Mouse (Mus musculus) left cerebral cortex, adult 8-10 months (tissue): ENCODE results near the gene Klhl2. TPM values are rescaled to one million over a fixed set of nuclear protein-coding genes. Genes with fewer than 3 reads are reported as not detected.

Experiments
- DNase-seq, 2 experiments: peaks; one replicate each; pipeline ENCODE4 v3.0.0; 2022; ENCODE audit warnings: low spot score in 2 of 2
- total RNA-seq, 4 experiments: library from RNA; stranded (reverse); gene quantifications; 2 replicates each; pipeline ENCODE4 v1.2.4; 2022

The Klhl2 gene
- total RNA-seq, 4 experiments from 2014 or later: 167 to 176 (median 171) TPM

DNA sequence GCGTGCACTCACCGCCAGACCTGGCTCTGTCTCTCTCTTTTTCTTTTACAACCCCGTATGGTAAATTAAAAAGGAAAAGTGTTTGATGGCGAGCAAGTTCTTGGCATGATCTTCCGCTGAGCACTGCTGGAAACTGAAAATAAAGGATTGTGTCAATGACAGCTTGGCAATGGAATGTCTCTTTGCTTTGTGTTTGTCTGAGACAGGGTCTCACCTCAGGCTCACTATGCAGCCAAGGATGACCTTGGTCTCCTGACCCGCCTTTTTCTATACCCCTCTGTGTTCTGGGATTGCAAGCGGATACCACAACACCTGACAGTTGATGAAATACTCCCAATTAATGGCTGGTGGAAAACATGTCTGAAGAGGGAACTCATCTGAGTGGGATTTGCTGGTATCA lies 80.2 kb downstream of the Klhl2 start:
- no peak for DNase-seq

DNA sequence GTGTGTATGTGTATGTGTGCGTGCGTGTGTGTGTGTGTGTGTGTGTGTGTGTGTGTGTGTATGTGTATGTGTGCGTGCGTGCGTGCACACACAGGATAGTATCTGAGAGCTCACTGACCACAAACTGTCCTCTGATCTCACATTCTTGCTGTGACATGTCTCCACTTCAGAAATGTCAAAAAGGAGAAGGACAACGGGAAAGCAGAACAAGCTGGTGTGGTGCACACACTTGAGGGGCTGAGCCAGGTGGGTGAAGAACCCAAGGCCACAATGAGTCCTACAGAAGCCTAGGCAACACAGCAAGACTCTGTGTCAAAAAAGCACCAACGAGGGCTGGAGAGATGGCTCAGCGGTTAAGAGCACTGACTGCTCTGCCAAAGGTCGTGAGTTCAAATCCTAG lies 81.2 kb downstream of the Klhl2 start:
- DNase-seq: no peak

DNA sequence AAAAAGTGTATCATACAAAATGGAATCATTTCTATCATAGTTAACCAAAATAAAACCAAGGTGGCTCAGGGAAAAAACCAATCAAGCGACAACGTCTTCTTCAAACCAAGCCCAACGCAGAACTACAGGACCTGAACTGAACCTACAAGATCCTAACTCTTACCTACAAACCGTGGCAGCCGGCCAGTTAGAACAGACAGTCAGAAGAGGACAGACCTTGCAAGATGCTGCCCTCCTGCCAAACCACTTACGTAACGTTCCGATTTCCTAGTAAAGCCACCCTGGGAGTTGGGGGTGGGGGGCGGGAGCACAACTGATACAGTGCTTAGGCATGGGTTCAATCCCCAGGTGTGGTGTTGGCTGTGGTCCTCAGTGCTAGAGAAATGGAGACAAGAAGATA lies 82.8 kb downstream of the Klhl2 start:
- no peak for DNase-seq

DNA sequence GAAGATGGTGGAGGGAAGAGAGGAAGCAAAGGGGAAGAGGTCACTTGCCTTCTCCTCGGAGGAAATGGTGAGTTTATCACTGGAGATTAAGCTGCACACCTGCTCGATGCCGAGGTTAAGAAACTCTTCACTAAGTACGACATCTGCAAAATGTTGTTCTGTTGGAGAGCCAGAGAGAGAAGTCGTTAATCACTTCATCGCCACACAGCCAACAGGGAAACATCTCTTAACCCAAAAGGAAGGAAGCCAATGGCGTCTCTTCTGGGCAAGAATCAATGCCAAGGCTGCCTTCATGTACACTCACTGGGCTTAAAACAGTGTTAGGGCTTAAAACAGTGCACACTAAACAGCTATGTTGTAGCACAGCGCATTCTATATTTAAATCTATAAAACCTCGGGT lies 85.7 kb downstream of the Klhl2 start:
- DNase-seq: no peak

DNA sequence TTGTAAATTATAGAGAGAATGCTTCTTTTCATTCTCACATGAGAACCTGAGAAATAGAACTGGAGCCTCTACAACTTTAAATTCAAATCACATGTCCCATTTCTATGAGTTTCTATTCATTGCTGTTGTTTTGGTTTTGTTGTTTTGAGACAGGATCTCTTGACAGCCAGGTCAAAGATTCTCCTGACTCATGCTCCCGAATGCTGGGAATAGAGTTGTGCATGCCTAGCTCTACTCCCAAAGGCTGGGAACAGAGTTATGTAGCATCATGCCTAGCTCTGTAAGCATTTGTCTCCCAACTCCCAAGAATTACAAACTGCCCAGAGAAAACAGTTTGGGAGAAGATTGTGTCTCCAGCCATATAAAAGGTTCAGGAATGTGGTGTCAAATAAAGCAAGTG lies 87.1 kb downstream of the Klhl2 start:
- DNase-seq: no peak

DNA sequence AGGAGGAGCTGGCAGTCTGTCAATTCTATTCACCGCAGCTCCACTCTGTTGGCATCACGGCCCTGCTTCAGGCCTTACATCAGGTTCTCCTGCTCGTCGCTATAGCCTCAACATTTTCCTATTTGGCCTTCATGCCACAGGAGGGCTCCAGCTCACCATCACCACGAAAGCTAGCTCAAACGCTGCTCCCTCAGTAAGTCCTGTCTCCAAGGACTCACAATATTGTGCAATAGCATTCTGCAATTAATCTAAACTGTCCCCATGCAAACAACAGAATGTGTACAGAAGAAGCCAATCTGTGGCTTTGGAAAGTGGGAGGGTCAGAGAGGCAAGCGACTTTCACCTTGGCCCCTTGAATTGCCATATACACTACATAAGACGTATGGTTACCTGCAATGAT lies 88.4 kb downstream of the Klhl2 start:
- no peak for DNase-seq

DNA sequence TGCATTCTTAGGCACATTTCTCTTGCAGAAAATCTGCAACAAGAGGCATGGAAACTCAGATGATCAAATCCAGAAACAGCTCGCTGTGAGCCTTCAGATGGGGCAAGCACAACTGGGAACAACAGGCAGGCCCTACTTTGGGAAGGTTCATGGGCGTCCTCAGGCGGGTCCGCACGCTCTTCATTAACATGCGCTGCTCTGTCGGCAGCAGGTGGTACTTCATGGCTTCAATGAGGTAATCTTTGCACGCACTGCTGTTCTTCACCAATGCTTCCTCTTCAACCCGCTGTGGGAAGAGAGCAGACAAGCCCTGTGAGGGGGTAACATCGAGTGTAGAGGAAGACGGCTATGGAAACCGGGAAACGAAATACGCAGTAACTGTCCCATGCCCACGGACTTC lies 91.9 kb downstream of the Klhl2 start:
- no peak for DNase-seq

DNA sequence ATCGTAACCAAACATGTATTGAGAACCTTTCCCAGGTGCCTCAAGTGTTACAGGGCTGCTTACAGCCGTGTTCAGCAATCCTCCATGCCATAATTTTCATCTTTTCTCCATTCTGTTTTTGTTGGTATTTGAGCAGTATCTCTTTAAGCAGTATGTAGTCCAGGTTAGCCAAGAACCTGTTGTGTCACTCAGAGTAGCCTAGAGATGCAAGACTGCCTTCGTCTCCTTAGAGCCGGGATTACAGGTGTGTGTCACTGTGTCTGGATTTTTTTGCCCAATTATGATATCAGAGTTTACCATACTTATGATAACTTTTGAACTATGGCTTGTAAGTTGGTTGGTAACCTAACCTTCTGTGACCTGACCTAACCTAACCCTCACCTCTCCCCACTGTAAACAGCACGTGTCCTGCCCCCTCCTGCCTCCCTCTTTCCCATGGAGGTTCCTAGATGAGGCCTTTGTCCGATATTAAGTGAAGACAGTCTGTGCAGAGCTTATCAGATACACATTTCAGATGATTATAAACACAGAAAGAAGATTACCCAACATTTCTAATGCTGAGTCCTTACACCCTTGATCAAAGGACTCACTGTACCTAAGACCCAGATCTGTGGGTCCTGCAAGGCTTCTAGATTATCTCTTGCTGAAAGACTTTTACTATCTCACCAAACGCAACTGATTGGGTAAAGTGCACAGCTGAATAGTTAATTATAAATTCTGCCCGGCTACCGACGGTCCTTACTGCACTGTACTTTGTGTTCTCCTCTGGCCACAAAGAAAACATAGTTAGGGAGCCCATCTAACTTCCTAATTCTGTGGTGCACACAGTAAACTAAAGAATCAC lies 103.4 kb downstream of the Klhl2 start:
- DNase-seq: no peak

DNA sequence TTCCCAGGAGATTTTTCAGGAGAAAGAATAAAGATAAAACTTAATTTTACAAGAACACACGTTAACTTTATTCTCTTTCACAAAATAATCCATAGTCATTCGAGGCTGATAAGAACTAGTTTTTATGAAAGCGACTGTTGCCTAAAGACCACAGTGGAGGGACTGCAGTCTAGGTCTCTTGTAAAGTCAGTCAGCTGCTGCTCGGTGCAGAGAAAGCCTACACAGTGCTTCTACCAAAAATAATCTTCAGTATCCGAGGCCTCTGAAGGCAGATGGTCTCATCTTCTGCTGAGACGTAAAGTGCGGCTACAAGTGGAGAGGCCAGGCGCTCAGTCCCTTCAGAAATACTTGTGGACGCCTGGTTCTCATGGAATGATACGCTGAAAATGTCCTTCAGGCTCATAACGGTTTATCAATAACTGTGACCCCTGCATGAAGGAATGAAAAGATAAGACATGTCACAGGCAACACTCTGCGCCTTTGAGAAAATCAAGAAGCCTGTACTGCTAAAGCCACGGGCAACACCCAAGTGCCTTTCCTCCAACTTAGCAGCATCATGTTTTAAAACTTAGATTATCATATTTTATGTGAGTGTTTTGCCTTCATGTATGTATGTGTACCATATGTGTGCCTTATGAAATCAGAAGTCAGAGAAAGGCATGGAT lies 109.1 kb downstream of the Klhl2 start:
- DNase-seq: no peak

DNA sequence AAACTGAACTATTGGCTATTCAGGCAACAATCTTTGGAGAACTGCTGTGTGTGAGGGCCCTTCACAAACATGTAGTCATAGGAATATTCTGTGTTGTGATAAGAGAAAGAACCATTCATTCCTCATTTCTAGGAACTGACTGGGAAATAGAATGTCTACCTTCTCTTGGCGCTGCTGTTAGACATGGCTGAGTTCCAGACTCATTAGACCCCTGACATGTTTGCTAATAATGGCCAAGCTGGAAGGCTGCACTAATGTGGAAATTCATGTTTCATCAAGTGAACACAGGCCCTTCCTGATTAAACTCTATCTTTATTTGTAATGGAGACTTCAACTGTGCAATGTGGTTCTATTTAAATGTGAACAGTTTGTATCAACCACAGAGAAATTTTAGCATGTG lies 110.9 kb downstream of the Klhl2 start:
- no peak for DNase-seq

DNA sequence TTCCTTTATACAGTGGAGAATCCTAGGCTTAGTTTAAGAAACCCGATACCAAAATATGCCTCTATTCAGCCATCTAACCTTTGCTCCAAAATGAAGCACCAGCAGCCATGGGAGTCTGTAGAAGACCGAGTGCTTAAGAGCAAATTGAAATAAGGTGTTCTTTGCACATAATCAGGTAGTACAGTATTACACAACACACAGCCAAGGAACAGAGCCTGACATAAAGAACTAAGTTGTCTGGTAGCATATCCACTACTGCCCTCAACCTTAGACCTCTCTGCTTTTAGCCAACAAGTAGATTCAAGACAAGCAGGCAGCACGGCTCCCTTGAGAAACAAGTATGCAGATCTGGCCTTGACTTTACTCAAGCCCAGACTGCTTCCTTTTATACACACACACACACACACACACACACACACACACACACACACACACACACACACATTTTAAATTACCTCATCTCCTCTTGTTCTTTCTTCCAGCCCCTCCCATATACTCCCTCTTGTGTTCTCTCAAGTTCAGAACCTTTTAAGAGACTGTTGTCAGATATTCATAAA lies 113.0 kb downstream of the Klhl2 start:
- DNase-seq: no peak

DNA sequence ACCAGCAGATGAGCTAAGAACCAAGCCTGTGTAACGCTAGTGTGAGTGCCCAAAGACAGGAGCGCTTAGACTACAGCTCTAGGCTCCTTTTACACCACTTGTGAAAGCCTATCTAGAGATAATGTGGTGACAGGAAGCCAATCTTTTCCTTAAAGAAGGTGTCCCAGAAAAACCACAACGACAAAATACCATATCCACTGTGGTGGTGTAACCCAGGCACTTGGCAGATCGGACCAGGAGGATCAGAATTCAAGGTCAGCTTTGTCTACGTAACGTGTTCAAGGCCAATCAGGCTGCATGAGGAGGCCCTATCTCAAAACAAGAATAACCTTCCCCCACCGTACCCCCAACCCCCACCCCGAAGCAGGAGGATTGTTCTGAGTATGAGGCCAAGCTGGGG lies 114.7 kb downstream of the Klhl2 start:
- no peak for DNase-seq

DNA sequence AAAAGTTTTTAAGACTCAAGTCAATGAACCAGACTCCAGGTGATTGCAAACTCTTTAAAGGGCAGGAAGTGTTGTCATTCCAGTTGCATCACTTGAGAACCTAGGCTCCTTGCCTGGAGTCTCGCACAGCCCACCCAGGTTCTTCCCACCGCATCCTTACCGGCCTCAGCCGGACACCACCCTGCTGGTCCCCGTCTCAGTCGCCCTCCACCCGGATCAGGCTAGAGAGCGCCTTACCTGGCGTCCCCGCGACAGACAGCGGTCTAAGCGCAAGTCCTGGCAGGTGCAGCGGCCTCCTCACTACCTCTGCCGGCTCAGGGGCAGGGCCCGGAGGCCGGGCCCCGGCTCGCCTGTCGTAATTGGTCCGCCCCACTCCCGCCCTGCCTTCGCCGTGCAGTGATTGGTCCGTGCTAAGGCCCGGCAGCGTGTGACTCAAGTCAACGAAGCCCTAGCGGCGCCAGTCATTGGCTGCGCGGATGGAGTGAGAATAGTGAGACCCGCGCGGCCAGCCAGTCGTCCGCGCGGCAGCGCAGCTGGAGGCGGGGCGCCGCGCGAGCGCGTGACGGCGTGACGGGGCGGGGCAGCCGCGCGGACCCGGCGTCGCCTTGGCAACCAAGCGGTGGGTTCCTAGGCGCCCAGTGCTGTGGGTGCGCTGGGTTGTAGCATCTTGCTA lies 116.4 kb downstream of the Klhl2 start, which contains the start of gene Msmo1:
Msmo1 (minus strand) TSS at position 522 of the 673 bp plus-strand sequence.
- peak; percentile 83 to 99 for DNase-seq

DNA sequence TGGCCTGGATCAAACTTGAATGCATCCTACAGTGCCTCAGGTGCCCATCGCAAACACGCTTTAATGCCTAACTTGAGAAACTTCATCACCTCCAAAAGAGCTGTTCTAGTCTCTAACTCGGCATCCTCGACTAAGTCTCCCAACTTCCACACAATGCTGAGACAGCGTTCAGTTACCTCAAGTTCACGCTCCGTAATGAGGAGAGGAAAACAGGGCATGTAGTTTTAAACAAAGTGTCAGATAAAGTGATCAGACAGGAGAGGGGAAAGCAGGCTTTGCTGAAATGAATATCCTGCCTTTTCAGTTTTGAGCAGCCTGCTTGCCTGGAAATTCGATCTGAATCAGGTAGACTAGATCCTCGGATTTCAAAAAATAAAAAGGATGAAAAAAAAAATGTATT lies 117.2 kb downstream of the Klhl2 start:
- no peak for DNase-seq

DNA sequence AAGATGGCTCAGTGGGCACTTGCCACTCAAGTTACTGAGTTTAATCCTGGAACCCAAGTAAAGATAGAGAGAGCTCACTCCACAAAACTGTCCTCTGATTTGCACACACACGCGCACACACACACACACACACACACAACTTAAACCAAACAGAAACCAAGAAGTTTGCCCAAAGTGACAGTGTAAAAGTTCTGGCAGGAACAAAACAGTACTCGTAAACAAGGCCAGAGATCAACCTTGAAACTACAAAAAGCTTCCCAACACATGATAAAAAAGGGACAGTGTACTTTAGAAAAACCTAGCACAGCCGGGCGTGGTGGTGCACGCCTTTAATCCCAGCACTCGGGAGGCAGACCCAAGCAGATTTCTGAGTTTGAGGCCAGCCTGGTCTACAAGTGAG lies 121.7 kb downstream of the Klhl2 start:
- no peak for DNase-seq

DNA sequence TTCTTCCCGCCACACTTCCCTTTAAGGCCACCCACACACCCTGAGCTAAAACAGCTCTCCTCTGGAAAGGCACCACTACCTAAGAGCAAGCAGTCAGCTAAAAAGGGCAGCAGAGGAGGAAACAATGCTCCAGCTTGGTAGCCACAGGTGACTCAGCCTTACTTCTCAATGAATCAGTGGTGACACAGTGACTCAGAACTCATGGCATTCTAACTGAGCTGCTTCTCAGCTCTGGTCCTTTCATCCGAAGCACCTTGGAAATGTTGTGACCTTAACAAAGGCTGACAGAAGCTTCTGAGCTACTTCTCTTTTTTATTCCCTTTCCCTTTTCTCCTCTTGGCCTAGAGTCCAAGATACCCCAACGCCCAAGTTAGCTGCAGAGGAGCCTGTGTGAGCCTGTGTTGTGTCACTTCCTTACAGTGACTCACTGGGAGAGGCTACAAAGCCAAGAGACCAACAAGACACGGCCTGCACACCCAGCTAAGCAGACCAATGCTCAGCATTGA lies 123.6 kb downstream of the Klhl2 start:
- peak in 1 of 2 experiments; percentile 50 for DNase-seq

DNA sequence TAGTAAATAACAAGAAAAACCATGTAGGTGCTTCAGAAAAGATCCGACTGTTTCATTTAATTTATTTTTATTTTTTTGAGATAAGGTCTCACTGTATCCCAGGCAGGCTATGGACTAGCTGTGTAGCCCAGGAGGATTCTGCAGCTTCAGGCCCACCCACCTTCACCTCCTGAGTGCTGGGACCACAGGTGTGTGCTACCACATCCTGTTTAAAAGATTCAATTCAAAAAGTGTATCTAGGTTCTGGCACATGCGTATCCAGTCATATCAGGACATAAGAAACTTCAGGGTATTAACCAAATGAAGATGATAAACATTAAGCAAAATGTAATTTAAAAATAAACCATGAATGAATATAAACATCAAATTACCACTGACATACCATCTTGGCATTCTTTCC lies 126.6 kb downstream of the Klhl2 start:
- no peak for DNase-seq

DNA sequence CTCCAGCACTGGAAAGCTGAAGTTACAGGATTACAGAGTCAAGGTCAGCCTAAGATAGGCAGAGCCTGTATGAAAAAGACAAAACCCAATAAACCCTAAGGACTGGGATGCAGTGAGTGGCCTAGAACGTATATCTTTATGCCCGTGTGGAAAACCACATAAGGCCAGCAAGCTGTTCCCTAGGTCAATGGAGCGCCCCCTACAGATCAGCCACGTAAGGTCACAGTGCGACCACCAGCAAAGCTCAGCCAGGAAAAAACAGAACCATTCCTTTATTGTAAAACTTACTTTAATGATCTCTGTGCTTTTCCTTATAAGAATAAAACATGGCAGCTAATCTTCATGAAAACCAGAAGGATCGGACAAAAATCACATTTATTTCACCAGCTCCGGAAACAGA lies 131.9 kb downstream of the Klhl2 start:
- DNase-seq: no peak

DNA sequence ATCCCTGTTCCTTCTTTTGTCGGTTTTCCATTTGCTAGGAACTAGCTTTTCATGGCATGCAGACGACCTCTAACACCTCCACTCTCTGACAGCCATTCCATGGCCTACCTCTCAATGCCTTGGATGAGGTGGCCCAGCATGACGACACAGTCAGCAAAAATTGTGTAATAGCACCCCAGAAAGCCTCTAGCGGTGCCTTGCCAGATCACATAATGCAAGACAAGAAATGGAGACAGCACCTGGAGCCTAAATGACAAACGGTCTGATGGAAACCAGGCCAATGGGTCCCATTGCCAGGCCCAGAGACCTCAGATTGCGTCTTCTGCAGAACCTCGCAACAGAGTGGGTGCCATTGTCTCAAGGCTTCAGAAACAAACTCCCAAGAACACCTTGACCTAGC lies 137.3 kb downstream of the Klhl2 start:
- no peak for DNase-seq

DNA sequence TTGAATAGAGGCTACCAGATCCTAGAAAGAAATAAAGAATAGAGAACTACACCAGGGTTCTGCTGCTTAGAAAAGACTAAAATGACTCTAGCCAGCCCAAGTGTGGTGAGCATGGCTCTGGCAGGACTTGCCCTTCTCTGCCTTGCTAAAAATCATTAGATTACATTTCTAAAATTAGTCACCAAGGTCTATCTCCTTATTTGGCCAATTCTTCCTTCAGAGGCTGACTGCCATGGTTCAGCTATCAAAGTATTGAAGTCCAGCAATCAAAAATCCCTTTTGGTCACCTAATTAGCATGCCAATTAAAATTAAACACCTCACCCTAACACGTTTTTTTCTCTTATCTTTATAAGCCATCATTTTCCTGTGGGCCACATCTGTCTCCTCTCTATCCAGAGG lies 138.3 kb downstream of the Klhl2 start:
- no peak for DNase-seq

DNA sequence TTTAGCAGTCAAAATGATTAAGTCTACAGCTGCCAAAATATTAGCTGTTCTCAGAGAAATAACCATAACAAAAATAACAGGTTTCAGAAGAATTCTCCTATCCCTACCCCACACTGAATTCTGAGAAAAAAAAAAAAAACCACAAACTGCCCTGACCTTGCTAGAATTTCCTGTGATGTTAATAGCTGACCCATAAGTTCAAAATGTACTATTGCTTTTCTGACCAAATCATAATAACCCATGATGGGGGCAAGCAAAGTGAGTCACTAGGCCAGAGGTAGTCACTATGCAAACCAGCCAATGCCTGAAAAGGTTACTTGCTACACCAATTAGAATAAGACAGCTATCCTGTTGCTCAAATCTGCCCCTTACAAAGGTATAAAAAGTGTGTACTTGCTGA lies 142.3 kb downstream of the Klhl2 start:
- DNase-seq: no peak

DNA sequence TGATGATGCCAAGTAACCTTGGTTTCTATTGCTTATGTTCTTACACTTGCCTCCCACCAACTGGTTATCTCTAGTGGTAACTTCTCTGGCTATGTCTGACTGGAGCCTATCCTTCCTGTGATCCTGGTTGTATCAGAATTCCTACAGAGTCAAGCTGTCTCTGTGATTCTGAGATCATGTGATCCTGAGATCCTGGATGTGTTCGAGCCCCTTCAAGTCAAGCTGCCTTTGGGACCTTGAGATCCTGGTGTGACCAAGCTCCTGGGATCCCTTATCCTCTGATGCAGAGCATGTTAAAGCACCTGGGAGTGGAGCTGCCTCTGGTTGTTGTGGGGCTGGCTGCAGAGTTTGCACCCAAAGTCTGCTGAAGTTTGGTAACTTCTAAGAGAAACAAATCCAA lies 146.6 kb downstream of the Klhl2 start:
- DNase-seq: no peak
